Mouse (Mus musculus) midbrain, postnatal 0 days (tissue): ENCODE results near the gene Olfr1109. TPM values are rescaled to one million over a fixed set of nuclear protein-coding genes. Genes with fewer than 3 reads are reported as not detected.

ENCODE experiments used
- ATAC-seq: fragments of 200-750 bp; cut with Nextera tagmentation; 2 replicates; pipeline ENCODE4 v1.8.0; 2017; ENCODE audit warnings: moderate number of reproducible peaks, mild to moderate bottlenecking, moderate TSS enrichment, moderate library complexity; ENCODE audit not compliant: low FRiP score
- DNase-seq: peaks from one replicate; pipeline ENCODE4 v3.0.0-alpha.2; 2015; ENCODE audit warnings: low spot score
- H3K27ac ChIP-seq: fragments of 300-500 bp; sonication (generic); 2 replicates; pipeline ENCODE4 v1.5.1; 2014; ENCODE audit warnings: low read depth, mild to moderate bottlenecking, low read length, mixed read lengths
- H3K27me3 ChIP-seq: fragments of 300-500 bp; sonication (generic); 2 replicates; pipeline ENCODE4 v1.6.1; 2014; ENCODE audit warnings: low read length, control low read depth, mixed read lengths; ENCODE audit not compliant: insufficient read depth
- H3K36me3 ChIP-seq: fragments of 300-500 bp; sonication (generic); 2 replicates; pipeline ENCODE4 v1.6.1; 2014; ENCODE audit warnings: low read length, control low read depth, mixed read lengths; ENCODE audit not compliant: insufficient read depth
- H3K4me1 ChIP-seq: fragments of 300-500 bp; sonication (generic); 2 replicates; pipeline ENCODE4 v1.6.1; 2014; ENCODE audit warnings: mild to moderate bottlenecking, control low read depth, antibody characterized with exemption, low read length, mixed read lengths; ENCODE audit not compliant: insufficient read depth
- H3K4me2 ChIP-seq: fragments of 300-500 bp; sonication (generic); 2 replicates; pipeline ENCODE4 v1.6.1; 2014; ENCODE audit warnings: low read depth, mild to moderate bottlenecking, low read length, mixed read lengths; ENCODE audit not compliant: poor library complexity, severe bottlenecking
- H3K4me3 ChIP-seq: fragments of 300-500 bp; sonication (generic); 2 replicates; pipeline ENCODE4 v1.5.1; 2014; ENCODE audit warnings: low read depth, mild to moderate bottlenecking, low read length, moderate library complexity
- H3K9ac ChIP-seq: fragments of 300-500 bp; sonication (generic); replicated peaks from 2 replicates; pipeline ENCODE4 v1.6.1; 2014; ENCODE audit warnings: mild to moderate bottlenecking, low read length, moderate library complexity, mixed read lengths; ENCODE audit not compliant: poor library complexity, severe bottlenecking
- H3K9me3 ChIP-seq: fragments of 300-500 bp; sonication (generic); 2 replicates; pipeline ENCODE4 v1.6.1; 2016; ENCODE audit warnings: low read length, control low read depth
- CTCF ChIP-seq: IDR thresholded peaks from 2 replicates; pipeline ENCODE4 v1.5.1; 2016; ENCODE audit warnings: antibody characterized with exemption, mild to moderate bottlenecking
- WGBS: fragments of 180-500 bp; shearing (Covaris S2); extraction: QIAGEN DNeasy Blood & Tissue Kit; methylation state at CpG from one replicate; pipeline ENCODE4 v1.1.7; 2014; 5-methylcytosine and 5-hydroxymethylcytosine counted together
- polyA plus RNA-seq: library from polyadenylated mRNA; unstranded; fragments of >200 nt; fragmentation: Nextera tagmentation; extraction: Ambion mirVana; gene quantifications from 2 replicates; pipeline ENCODE4 v1.2.1, GENCODE M21; 2015
- total RNA-seq: library from RNA; depleted of rRNA; stranded (reverse); fragments of >200 nt; gene quantifications from 2 replicates; pipeline ENCODE4 v1.2.3, GENCODE M21; 2014; rRNA removed

Gene Olfr1109
- total RNA-seq (not detected in 2 replicates), polyA plus RNA-seq (not detected in 2 replicates)

- ATAC-seq = no peak
- Histone ChIP-seq H3K27ac (no peak within 1 kb of the TSS), H3K9ac (no peak within 1 kb of the TSS), H3K27me3 (no peaks in the 10 kb centered on the region), H3K9me3 (no peaks in the 10 kb centered on the region), H3K4me2 (no peak within 1 kb of the TSS), H3K4me1 (no peaks in the 10 kb centered on the region), H3K4me3 (no peak within 1 kb of the TSS), H3K36me3 (no peaks in the 10 kb centered on the region)
- DNase-seq = no peak
- 57% methylated on average over 1 of the region's 1 CpGs for WGBS
- TF ChIP-seq CTCF = no peak
These were observed at the start of gene Olfr1109 for GRCm38 (mm10) chr2:87095908-87096307. Olfr1109 (minus strand) TSS chr2:87096008.

- no peak for TF ChIP-seq CTCF
- Histone ChIP-seq H3K27me3 (no peaks in the 10 kb centered on the region), H3K36me3 (no peaks in the 10 kb centered on the region), H3K9ac (no peak within 1 kb of the TSS), H3K4me1 (no peaks in the 10 kb centered on the region), H3K4me3 (no peak within 1 kb of the TSS), H3K4me2 (no peak within 1 kb of the TSS), H3K27ac (no peak within 1 kb of the TSS), H3K9me3 (no peaks in the 10 kb centered on the region)
- 85% methylated on average over 1 of the region's 1 CpGs for WGBS
- ATAC-seq (no peak), DNase-seq (no peak)
These were observed 44.4 kb upstream of the Olfr1109 start, which contains the start of gene Olfr1110 for GRCm38 (mm10) chr2:87140200-87140599. Olfr1110 (minus strand) TSS chr2:87140300.

GRCm38 (mm10) chr2:87114467-87114866, 18.7 kb upstream of the Olfr1109 start, which contains the start of gene Olfr259:
Olfr259 (minus strand) TSS chr2:87114567.
- DNase-seq (no peak), ATAC-seq (no peak)
- Histone ChIP-seq H3K27me3 (no peaks in the 10 kb centered on the region), H3K9ac (no peak within 1 kb of the TSS), H3K36me3 (no peaks in the 10 kb centered on the region), H3K4me3 (no peak within 1 kb of the TSS), H3K4me1 (no peaks in the 10 kb centered on the region), H3K27ac (no peak within 1 kb of the TSS), H3K9me3 (no peaks in the 10 kb centered on the region), H3K4me2 (no peak within 1 kb of the TSS)
- no peak for TF ChIP-seq CTCF

GRCm38 (mm10) chr2:87075717-87076116, 20.1 kb downstream of the Olfr1109 start, which contains the start of gene Olfr1107:
Olfr1107 (minus strand) TSS chr2:87075817.
- Histone ChIP-seq H3K9ac (no peak within 1 kb of the TSS), H3K36me3 (no peaks in the 10 kb centered on the region), H3K9me3 (no peaks in the 10 kb centered on the region), H3K27ac (no peak within 1 kb of the TSS), H3K27me3 (no peaks in the 10 kb centered on the region), H3K4me1 (no peaks in the 10 kb centered on the region), H3K4me3 (no peak within 1 kb of the TSS), H3K4me2 (no peak within 1 kb of the TSS)
- WGBS = 83% methylated on average over 1 of the region's 1 CpGs
- ATAC-seq (no peak), DNase-seq (no peak)
- no peak for TF ChIP-seq CTCF

GRCm38 (mm10) chr2:87052173-87052572, 43.6 kb downstream of the Olfr1109 start, which contains the start of gene Olfr1106:
Olfr1106 (minus strand) TSS chr2:87052273.
- Histone ChIP-seq H3K9ac (no peak within 1 kb of the TSS), H3K4me3 (no peak within 1 kb of the TSS), H3K4me1 (no peaks in the 10 kb centered on the region), H3K27me3 (no peaks in the 10 kb centered on the region), H3K4me2 (no peak within 1 kb of the TSS), H3K9me3 (no peaks in the 10 kb centered on the region), H3K36me3 (no peaks in the 10 kb centered on the region), H3K27ac (no peak within 1 kb of the TSS)
- ATAC-seq (no peak), DNase-seq (no peak)
- WGBS = 74% methylated on average over 1 of the region's 1 CpGs
- no peak for TF ChIP-seq CTCF

Other genes with a start within 250 kb of the Olfr1109 start
- gene Olfr1095, start 244.3 kb downstream of the Olfr1109 start, total RNA-seq = not detected in 2 replicates
- gene Olfr1095, start 244.3 kb downstream of the Olfr1109 start, polyA plus RNA-seq = not detected in 2 replicates
- gene Gm13723, start 221.2 kb downstream of the Olfr1109 start, total RNA-seq = not detected in 2 replicates
- not detected in 2 replicates for gene Gm13723, start 221.2 kb downstream of the Olfr1109 start, polyA plus RNA-seq
- gene Olfr1097, start 203.8 kb downstream of the Olfr1109 start, total RNA-seq = not detected in 2 replicates
- not detected in 2 replicates for gene Olfr1097, start 203.8 kb downstream of the Olfr1109 start, polyA plus RNA-seq
- not detected in 2 replicates for gene Olfr1098, start 171.5 kb downstream of the Olfr1109 start, total RNA-seq
- gene Olfr1098, start 171.5 kb downstream of the Olfr1109 start, polyA plus RNA-seq = not detected in 2 replicates
- not detected in 2 replicates for gene Olfr1099, start 135.3 kb downstream of the Olfr1109 start, total RNA-seq
- not detected in 2 replicates for gene Olfr1099, start 135.3 kb downstream of the Olfr1109 start, polyA plus RNA-seq
- not detected in 2 replicates for gene Olfr1100, start 116.1 kb downstream of the Olfr1109 start, total RNA-seq
- gene Olfr1100, start 116.1 kb downstream of the Olfr1109 start, polyA plus RNA-seq = not detected in 2 replicates
- not detected in 2 replicates for gene Olfr1101, start 104.8 kb downstream of the Olfr1109 start, total RNA-seq
- not detected in 2 replicates for gene Olfr1101, start 104.8 kb downstream of the Olfr1109 start, polyA plus RNA-seq
- gene Olfr1102, start 97.6 kb downstream of the Olfr1109 start, total RNA-seq = not detected in 2 replicates
- gene Olfr1102, start 97.6 kb downstream of the Olfr1109 start, polyA plus RNA-seq = not detected in 2 replicates
- gene Olfr1104, start 68.9 kb downstream of the Olfr1109 start, total RNA-seq = not detected in 2 replicates
- not detected in 2 replicates for gene Olfr1104, start 68.9 kb downstream of the Olfr1109 start, polyA plus RNA-seq
- not detected in 2 replicates for gene Olfr1105, start 59.5 kb downstream of the Olfr1109 start, total RNA-seq
- gene Olfr1105, start 59.5 kb downstream of the Olfr1109 start, polyA plus RNA-seq = not detected in 2 replicates
- not detected in 2 replicates for gene Olfr1106, start 43.7 kb downstream of the Olfr1109 start, total RNA-seq
- gene Olfr1106, start 43.7 kb downstream of the Olfr1109 start, polyA plus RNA-seq = not detected in 2 replicates
- not detected in 2 replicates for gene Olfr1107, start 20.2 kb downstream of the Olfr1109 start, total RNA-seq
- gene Olfr1107, start 20.2 kb downstream of the Olfr1109 start, polyA plus RNA-seq = not detected in 2 replicates
- gene Olfr259, start 18.6 kb upstream of the Olfr1109 start, total RNA-seq = not detected in 2 replicates
- gene Olfr259, start 18.6 kb upstream of the Olfr1109 start, polyA plus RNA-seq = not detected in 2 replicates
- gene Olfr1110, start 44.3 kb upstream of the Olfr1109 start, total RNA-seq = not detected in 2 replicates
- not detected in 2 replicates for gene Olfr1110, start 44.3 kb upstream of the Olfr1109 start, polyA plus RNA-seq
- not detected in 2 replicates for gene Olfr1111, start 56.6 kb upstream of the Olfr1109 start, total RNA-seq
- not detected in 2 replicates for gene Olfr1111, start 56.6 kb upstream of the Olfr1109 start, polyA plus RNA-seq
- gene Olfr1112, start 91.8 kb upstream of the Olfr1109 start, total RNA-seq = not detected in 2 replicates
- gene Olfr1112, start 91.8 kb upstream of the Olfr1109 start, polyA plus RNA-seq = not detected in 2 replicates
- not detected in 2 replicates for gene Olfr1113, start 113.0 kb upstream of the Olfr1109 start, total RNA-seq
- not detected in 2 replicates for gene Olfr1113, start 113.0 kb upstream of the Olfr1109 start, polyA plus RNA-seq
- gene Olfr1115, start 152.0 kb upstream of the Olfr1109 start, total RNA-seq = not detected in 2 replicates
- not detected in 2 replicates for gene Olfr1115, start 152.0 kb upstream of the Olfr1109 start, polyA plus RNA-seq
- gene Olfr1116, start 171.5 kb upstream of the Olfr1109 start, total RNA-seq = not detected in 2 replicates
- not detected in 2 replicates for gene Olfr1116, start 171.5 kb upstream of the Olfr1109 start, polyA plus RNA-seq
- gene Olfr1118, start 211.6 kb upstream of the Olfr1109 start, total RNA-seq = not detected in 2 replicates
- gene Olfr1118, start 211.6 kb upstream of the Olfr1109 start, polyA plus RNA-seq = not detected in 2 replicates